Mouse (Mus musculus): ENCODE measurements at regions not wholly inside any gene's neighbourhood (a gene's known extent, or its start where the extent isn't known, plus 50 kb on each side); places are given as distances from the start of the nearest gene placed in this dataset.
"Not testable (repeated sequence)": the region's sequence is repeated elsewhere in the genome, so short reads cannot be mapped to it uniquely, and the experiment has no call there.

GRCm38 (mm10) chr14:92622953-92623352, 1267.5 kb downstream of the Pcdh9 start:
- no peaks in the 10 kb centered on the region for H3K27me3 ChIP-seq (replicated peaks; ENCODE audit: control insufficient read depth, insufficient read depth, low read length)
- H3K4me3 ChIP-seq (ENCODE audit: low read depth, low read length): no peak overlapping the region
- no peak overlapping the region for H3K27ac ChIP-seq (ENCODE audit: low read depth, low read length)
- no peak overlapping the region for H3K9ac ChIP-seq (ENCODE audit: low read length)
- WGBS: 29% methylated on average over 2 of the region's 2 CpGs
- DNase-seq (ENCODE audit: low spot score) (no peak), ATAC-seq (no peak)
- H3K36me3 ChIP-seq (ENCODE audit: control insufficient read depth, insufficient read depth, low read length): no peaks in the 10 kb centered on the region
- H3K4me2 ChIP-seq (ENCODE audit: low read length): no peak overlapping the region
- no peaks in the 10 kb centered on the region for H3K9me3 ChIP-seq (replicated peaks; ENCODE audit: control insufficient read depth, low read length)
- no peaks in the 10 kb centered on the region for H3K4me1 ChIP-seq (ENCODE audit: control insufficient read depth, insufficient read depth, low read length)

- Histone ChIP-seq H3K4me3 (ENCODE audit: low read depth, low read length) (no peak overlapping the region), H3K4me1 (ENCODE audit: control insufficient read depth, insufficient read depth, low read length) (no peaks in the 10 kb centered on the region), H3K27me3 (replicated peaks; ENCODE audit: control insufficient read depth, insufficient read depth, low read length) (no peaks in the 10 kb centered on the region), H3K9me3 (replicated peaks; ENCODE audit: control insufficient read depth, low read length) (no peaks in the 10 kb centered on the region), H3K9ac (ENCODE audit: low read length) (no peak overlapping the region), H3K4me2 (ENCODE audit: low read length) (no peak overlapping the region), H3K36me3 (ENCODE audit: control insufficient read depth, insufficient read depth, low read length) (no peaks in the 10 kb centered on the region), H3K27ac (ENCODE audit: low read depth, low read length) (no peak overlapping the region)
- ATAC-seq: no peak
- no peak for DNase-seq (ENCODE audit: low spot score)
- 96% methylated on average over 4 of the region's 4 CpGs for WGBS
These were observed 1274.9 kb downstream of the Pcdh9 start for GRCm38 (mm10) chr14:92615605-92616004.

GRCm38 (mm10) chr14:92593724-92594123, 1296.8 kb downstream of the Pcdh9 start:
- DNase-seq (ENCODE audit: low spot score) (no peak), ATAC-seq (no peak)
- WGBS: 83% methylated on average over 1 of the region's 1 CpGs
- Histone ChIP-seq H3K27ac (ENCODE audit: low read depth, low read length) (no peak overlapping the region), H3K9ac (ENCODE audit: low read length) (no peak overlapping the region), H3K27me3 (replicated peaks; ENCODE audit: control insufficient read depth, insufficient read depth, low read length) (no peaks in the 10 kb centered on the region), H3K4me3 (ENCODE audit: low read depth, low read length) (no peak overlapping the region), H3K36me3 (ENCODE audit: control insufficient read depth, insufficient read depth, low read length) (no peaks in the 10 kb centered on the region), H3K4me2 (ENCODE audit: low read length) (no peak overlapping the region), H3K4me1 (ENCODE audit: control insufficient read depth, insufficient read depth, low read length) (no peaks in the 10 kb centered on the region), H3K9me3 (replicated peaks; ENCODE audit: control insufficient read depth, low read length) (no peaks in the 10 kb centered on the region)

- peak; percentile 48 for DNase-seq (ENCODE audit: low spot score)
These were observed 1298.8 kb downstream of the Pcdh9 start for GRCm38 (mm10) chr14:92591592-92592198.

GRCm38 (mm10) chr14:92588236-92588635, 1302.2 kb downstream of the Pcdh9 start:
- H3K27ac ChIP-seq (ENCODE audit: low read depth, low read length); H3K4me2 ChIP-seq (ENCODE audit: low read length); H3K27me3 ChIP-seq (replicated peaks; ENCODE audit: control insufficient read depth, insufficient read depth, low read length); H3K36me3 ChIP-seq (ENCODE audit: control insufficient read depth, insufficient read depth, low read length); H3K4me1 ChIP-seq (ENCODE audit: control insufficient read depth, insufficient read depth, low read length); ATAC-seq; H3K9ac ChIP-seq (ENCODE audit: low read length); DNase-seq (ENCODE audit: low spot score); H3K4me3 ChIP-seq (ENCODE audit: low read depth, low read length); H3K9me3 ChIP-seq (replicated peaks; ENCODE audit: control insufficient read depth, low read length): not testable (repeated sequence)
- 94% methylated on average over 4 of the region's 4 CpGs for WGBS

More at GRCm38 (mm10) chr14:92591592-92592198, 1298.8 kb downstream of the Pcdh9 start:
- Histone ChIP-seq H3K9ac (ENCODE audit: low read length) (no peak overlapping the region), H3K4me2 (ENCODE audit: low read length) (no peak overlapping the region), H3K27ac (ENCODE audit: low read depth, low read length) (no peak overlapping the region), H3K9me3 (replicated peaks; ENCODE audit: control insufficient read depth, low read length) (no peaks in the 10 kb centered on the region), H3K4me1 (ENCODE audit: control insufficient read depth, insufficient read depth, low read length) (no peaks in the 10 kb centered on the region), H3K27me3 (replicated peaks; ENCODE audit: control insufficient read depth, insufficient read depth, low read length) (no peaks in the 10 kb centered on the region), H3K36me3 (ENCODE audit: control insufficient read depth, insufficient read depth, low read length) (no peaks in the 10 kb centered on the region), H3K4me3 (ENCODE audit: low read depth, low read length) (no peak overlapping the region)
- 0 out of 2 replicates have a peak, but pooled peaks have one; percentile 29 for ATAC-seq
- 55% methylated on average over 7 of the region's 7 CpGs for WGBS

- Histone ChIP-seq H3K4me3 (ENCODE audit: low read depth, low read length) (no peak overlapping the region), H3K4me2 (ENCODE audit: low read length) (no peak overlapping the region), H3K9ac (ENCODE audit: low read length) (no peak overlapping the region), H3K9me3 (replicated peaks; ENCODE audit: control insufficient read depth, low read length) (no peaks in the 10 kb centered on the region), H3K27me3 (replicated peaks; ENCODE audit: control insufficient read depth, insufficient read depth, low read length) (no peaks in the 10 kb centered on the region), H3K36me3 (ENCODE audit: control insufficient read depth, insufficient read depth, low read length) (no peaks in the 10 kb centered on the region), H3K4me1 (ENCODE audit: control insufficient read depth, insufficient read depth, low read length) (no peaks in the 10 kb centered on the region), H3K27ac (ENCODE audit: low read depth, low read length) (no peak overlapping the region)
- WGBS: 46% methylated on average over 2 of the region's 2 CpGs
- ATAC-seq: peak; percentile 29; the same call in 1 of the 2 replicates
- peak; percentile 34 for DNase-seq (ENCODE audit: low spot score)
These were observed 1323.5 kb downstream of the Pcdh9 start for GRCm38 (mm10) chr14:92566986-92567385.
